Mouse (Mus musculus) adrenal gland, adult 18-20 months (tissue): ENCODE data around the gene Rap1a. TPM values are rescaled to one million over a fixed set of nuclear protein-coding genes. Genes with fewer than 3 reads are reported as not detected.

Source experiments
- DNase-seq, 2 experiments: peaks; one replicate each; pipeline ENCODE4 v3.0.0; 2021 to 2022; ENCODE audit warnings: low spot score in 2 of 2
- long read RNA-seq, 2 experiments: library from polyadenylated mRNA; stranded (forward); transcript quantifications; one replicate each; pipeline ENCODE4 v2.0.0; 2021
- total RNA-seq, 2 experiments: library from RNA; stranded (reverse); gene quantifications; 1 replicate in 1 of 2; 2 replicates in 1 of 2; pipeline ENCODE4 v1.2.3; 2021

Rap1a gene
- total RNA-seq, result 100 to 1,000 TPM; 135 to 179 TPM
- long read RNA-seq, experiment 1, transcript Rap1a-201 (8 exons, 2,407 nt), result major isoform, 24 of 25 reads
- long read RNA-seq, experiment 1, partial matches to known transcripts, result 1 of 25 reads
- long read RNA-seq, experiment 1, other reads (novel, unspliced or antisense), result 0 of 25 reads
- long read RNA-seq, experiment 2, transcript Rap1a-201 (8 exons, 2,407 nt), result major isoform, 135 of 153 reads
- long read RNA-seq, experiment 2, partial matches to known transcripts, result 7 of 153 reads
- long read RNA-seq, experiment 2, other reads (novel, unspliced or antisense), result 11 of 153 reads

DNA sequence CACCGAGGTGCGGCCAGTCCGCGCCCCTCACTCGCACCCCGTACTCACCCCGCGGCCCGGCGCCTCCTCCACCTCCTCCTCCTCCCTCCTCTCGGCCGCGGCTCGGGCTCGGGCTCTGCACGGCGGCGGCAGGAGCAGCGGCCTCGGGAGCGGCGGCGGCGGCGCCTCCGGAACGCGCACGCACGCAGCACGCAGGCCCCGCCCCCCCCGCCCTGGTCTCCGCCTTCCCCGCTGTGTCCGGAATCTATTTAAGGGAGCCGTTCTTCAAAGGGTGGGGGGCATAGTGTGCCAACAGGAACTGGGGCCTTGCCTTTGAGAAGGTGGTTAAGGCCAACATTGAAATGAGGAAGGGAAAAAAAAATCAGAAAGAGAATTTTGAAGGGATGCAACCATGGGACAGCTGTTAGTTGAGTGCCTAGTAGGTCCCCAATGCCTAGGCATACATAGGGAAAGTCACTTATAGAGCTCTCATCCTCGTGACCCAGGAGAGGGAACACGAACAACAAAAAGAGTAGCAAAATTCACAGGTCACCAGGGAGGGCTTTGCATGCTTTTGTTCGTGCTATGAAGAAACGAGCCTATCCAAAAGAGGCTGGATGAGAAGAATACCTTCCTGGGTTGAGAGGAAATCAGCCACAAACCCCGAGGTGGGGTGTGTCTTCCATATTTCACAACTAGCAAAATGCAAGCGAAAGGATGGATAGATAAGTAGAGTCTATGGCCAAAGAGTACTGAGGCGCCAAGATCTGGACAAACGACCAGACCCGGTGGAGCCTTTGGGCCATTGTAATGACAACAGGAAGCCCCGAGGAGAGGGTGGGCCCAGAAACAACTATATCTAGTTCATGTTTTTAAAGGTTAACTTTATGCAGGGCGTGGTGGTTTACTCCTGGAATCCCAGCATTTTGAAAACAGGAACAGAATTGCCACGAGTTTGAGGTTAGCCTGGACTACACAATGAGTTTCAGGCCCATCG, at the start of gene Rap1a:
Gene Rap1a (minus strand): TSS at position 146 of the 976 bp plus-strand sequence.
- DNase-seq, result peak; percentile 76 to 78

DNA sequence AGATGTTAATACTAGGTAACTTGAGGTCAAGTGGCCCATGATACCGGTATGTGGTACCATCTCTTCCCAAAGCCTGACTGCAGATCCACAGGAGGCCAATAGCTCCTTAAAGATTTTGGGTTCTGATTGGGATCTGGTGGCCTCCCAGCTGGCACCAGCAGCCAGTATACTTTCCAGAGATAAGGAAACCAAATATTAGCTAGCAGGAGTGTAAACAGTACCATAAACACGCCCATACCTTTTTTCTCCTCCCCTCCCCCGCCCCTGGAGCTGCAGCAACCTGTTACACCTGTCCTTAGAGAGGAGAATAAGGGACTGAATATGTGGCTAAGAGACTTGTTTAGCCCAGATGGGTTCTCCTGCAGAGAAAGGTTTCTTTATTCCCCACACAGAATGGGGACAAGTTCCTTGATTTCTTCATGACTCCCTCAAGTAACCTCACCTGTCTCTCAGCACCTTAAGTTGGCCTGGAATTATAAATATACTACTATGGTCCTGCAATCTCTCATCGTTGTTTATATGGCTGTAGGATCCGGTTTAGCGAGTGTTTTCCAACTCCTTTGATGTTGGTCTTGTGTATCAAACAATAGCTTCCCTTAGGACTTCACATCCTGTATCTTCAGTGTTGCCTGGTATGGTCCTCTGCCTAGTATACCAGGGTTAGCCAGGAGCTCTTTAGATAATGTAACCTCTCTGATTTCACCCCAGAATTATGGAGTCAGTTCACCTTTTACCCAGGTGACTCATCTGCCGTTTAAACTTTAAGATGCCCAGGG, 45.3 kb upstream of the Rap1a start:
- DNase-seq, result no peak

- DNase-seq, result no peak
Observed at GRCm38 (mm10) chr3:105839836-105840235, 38.7 kb upstream of the Rap1a start.

DNA sequence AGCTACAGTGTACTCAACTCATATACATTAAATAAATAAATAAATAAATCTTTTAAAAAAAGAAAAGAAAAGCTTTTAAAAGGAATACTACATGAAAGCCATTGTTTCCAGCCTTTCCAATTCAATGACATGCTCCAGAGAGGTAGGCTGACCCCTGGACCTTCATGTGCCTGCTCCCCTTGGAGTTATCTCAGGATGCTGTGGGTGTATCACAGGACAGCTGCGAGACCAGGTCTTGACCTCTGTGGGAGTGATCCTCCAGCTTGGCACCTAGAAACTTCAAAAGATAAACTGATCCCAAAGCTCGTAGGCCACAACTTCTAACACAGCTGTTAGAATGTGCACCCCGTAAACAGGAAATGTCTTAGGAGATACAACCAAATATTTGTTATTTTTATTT, 37.5 kb upstream of the Rap1a start:
- no peak for DNase-seq

- no peak for DNase-seq
Observed at GRCm38 (mm10) chr3:105836883-105837282, 35.7 kb upstream of the Rap1a start.

DNA sequence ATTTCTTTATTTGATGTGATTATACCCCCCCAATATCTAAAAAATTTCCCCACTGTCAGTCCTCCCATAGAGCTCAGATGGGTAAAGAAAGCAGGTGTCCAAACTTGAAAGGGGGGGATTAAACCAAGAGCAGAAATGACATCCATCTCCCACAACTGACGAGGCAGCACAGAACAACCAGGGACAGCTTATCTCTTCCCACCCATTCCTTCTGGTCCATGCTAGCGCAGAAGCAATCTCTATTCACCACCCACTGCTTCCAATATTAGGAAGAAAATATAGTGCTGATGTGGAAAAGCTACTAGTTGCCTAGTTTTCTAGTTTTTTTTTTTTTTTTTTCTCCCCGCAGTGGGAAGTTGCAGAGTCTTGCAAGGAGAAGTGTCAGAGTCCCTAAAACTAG, 34.7 kb upstream of the Rap1a start:
- DNase-seq, result no peak

DNA sequence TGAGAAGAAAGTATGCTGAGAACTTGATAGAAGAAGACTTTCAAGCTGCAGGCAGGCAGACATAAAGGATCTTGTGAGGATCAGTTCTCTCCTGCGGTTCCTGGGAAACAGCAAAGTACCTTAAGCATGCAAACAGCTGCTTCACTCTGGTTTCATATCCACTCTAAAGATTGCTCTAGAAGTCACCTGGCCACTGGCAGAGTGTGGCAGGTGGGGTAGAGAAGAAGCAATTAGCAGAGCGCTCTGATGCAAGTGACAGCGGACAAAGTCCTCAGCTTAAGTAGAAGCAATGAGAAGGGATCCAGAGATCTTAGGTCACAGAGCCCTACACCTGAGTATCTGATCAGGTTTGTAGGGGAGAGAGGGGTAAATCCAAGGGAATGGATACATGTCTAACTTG, 30.4 kb upstream of the Rap1a start:
- DNase-seq, result no peak

DNA sequence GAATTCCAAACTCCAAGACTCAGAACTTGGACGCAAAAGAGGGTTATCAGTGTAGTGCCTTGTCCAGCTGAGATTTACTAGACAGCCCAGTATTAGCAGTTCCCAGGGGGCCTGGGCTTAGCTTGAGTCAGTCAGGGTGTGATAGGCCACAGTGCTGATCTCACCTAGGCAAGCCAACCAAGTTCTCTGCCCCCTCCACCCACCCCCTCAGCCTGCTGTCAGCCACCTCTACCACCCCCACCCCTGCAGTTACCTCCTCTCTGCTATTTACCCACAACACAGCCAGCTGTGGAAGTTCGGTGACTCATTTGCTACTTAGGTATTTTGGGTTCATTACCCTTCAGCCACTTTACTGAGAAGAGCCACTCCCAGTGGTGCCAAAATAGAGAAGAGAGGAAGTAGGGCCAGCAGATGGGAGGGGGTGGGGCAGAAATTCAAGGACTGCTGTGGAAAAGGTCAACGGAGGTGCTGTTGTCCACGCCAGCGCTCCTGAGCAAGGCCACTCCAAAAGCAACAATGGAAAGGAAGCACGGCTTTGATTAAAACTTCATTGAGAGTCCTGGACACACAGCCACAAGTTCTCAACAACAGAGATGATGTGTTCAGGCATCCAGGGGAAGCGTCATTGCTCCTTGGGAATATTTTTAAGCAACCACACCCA, 24.5 kb upstream of the Rap1a start:
- DNase-seq, result peak in 1 of 2 experiments; percentile 22

DNA sequence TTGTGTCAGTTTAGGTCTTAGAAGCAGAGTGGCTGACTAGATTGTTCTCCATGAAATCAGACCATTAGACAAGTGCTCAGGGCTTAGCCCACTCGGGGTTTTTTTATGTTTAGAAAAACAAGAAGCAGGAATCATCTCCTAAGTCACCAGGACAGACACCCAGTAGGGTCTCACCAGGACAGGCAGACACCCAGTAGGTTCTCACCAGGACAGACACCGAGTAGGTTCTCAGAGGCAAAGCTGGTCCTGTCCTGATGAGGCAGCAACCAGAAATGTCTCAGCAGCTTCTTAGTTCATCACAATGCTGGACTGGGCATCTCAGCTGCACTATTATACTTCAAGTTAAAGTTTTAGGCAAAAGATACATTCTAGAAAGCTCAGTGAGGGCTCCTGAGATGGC, 23.6 kb upstream of the Rap1a start:
- no peak for DNase-seq

GRCm38 (mm10) chr3:105824103-105824502, 23.0 kb upstream of the Rap1a start:
- no peak for DNase-seq

DNA sequence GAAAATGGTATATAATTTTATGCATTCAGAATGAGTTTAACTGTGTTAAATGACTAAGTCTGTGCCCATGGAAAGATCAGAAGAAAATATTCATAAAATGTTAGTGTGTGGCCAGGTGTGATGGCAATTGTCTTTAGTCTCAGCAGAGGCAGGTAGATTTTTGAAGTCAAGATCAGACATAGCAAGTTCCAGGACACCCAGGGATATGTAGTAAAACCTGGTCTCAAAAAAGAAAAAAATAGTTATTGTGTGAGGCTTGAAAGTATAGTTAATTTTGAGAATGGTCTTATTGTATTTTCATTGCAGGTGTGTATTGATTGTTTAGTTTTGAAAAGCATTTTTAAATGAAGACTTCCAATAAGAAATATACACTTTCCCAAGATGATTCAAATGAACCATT, 22.5 kb upstream of the Rap1a start:
- no peak for DNase-seq

DNA sequence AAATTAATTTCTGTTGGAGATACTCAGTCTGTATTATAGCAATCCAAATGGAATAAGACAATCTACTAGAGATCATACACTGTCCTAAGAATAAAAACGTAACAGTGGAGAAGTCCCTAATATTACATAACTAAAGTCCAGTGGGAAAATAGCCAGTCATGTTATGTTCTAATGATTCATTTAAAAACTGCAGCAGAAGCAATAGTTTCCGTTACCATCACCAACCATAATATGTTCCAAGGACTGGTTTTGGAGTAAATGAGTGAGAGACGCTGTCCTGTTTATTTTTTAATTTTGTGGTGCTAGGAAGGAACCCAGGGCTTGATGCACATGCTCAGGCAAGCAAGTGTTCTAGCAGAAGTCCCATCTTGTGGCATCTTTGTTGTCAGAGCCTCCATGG, 20.4 kb upstream of the Rap1a start:
- DNase-seq, result no peak

- DNase-seq, result no peak
Observed at GRCm38 (mm10) chr3:105820272-105820671, 19.1 kb upstream of the Rap1a start.

DNA sequence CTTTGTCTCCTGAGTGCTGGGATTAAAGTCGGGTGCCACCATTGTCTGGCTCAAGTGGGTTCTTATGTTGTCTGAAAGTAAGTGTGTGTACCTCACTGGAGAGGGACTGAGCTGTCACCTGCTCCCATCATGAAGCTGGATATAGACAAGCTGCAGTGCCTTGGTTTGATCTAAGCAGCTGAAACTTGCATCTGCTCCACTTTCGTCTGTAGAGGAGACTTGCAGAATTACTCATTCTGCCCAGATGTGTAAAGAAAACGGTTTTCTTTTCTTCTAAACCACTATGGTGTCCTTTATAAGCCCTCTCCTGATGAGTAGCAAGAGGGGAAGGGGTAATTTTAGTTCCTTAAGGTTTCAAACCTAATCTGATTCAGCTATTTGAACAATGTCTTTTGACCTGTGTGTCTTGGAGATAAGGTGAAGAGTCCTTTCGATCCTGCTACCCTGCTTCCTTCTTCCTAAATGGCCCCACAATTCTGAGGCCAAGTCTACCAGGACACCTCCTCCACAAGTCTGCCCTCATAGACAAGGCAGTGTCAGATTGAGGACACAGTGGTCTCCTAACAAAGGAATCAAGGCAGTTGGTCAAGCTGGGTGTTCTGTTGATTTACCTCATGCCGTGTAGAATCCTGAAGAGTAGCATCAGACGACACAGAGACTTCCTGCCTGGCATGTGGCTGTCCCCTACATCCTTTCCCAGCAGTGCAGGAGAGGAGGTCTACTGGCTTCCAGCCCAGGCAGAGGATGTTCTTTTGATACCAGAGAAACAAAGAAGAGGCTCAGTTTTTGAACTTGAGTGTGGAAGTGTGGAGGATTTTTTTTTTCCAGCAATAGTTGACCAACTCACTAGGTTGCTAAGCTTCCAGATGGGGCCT, 17.2 kb upstream of the Rap1a start:
- DNase-seq, result no peak

DNA sequence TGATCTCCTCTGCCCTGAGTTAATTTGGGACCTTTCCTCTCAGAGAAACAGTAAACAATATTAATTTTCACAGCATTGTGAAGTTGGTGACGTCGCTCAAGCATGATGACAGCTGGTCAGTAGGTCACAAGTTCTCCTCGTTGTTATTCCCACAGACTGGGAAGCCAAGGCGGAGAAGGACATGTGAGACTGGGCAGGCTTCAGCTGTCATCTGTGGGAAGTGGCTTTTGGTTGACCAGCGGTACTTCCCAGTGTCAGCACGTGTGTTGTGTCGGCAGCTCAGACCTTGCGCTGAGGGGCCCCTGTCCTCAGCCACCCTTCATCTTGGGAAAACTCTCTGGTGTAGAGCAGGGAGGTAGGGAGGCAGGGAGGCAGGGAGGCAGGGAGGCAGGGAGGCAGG, 15.0 kb upstream of the Rap1a start:
- no peak for DNase-seq

DNA sequence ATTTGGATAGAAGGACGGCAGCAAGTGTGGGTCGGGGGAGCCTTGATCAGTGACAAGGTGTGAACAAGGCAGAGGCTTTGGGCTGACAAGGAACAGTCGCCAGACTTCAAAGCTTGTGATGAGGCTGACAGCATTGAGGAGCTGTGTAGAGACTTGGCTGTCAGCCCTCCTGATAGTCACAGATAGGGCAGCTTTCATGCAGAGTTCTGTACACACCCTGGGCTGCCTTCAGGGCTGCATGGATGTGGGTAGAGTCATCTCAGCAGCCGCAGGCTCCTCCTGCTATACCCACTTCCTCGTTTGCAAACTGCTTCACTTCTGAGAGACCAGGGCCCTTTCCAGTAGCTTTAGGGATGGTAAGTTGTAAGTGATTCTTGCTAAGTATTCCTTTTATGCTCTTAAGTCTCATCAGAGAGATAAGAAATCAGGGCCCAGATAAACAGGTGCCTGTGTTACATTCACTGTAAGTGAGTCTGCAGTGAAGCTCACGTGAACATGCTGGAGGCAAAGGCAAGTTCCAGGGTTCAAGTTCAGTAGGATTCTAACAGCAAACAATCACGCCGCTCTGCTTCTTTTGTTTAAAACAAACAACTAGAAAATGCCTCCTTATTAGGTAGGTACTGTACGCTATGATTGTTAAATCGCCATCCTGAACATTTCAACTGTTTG, 14.2 kb upstream of the Rap1a start:
- no peak for DNase-seq

DNA sequence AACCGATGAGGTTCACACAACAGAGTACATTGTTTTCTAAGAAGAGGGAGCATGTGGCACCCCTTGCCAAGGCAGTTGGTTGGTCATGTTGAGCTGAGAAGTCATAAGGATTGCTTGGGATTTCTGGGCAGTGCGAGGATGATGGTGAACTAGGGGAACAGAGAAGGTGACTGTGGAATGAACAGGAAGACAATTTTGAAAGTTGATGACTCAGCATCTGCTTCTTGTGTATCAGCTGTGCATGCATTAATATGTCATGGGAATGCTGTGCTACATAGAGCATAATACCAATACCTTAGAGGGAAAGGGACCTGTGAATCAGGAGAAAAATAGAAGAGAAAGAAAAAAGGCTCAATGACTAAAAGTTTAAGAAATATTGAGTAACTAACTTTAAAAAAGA, 10.0 kb upstream of the Rap1a start:
- no peak for DNase-seq

DNA sequence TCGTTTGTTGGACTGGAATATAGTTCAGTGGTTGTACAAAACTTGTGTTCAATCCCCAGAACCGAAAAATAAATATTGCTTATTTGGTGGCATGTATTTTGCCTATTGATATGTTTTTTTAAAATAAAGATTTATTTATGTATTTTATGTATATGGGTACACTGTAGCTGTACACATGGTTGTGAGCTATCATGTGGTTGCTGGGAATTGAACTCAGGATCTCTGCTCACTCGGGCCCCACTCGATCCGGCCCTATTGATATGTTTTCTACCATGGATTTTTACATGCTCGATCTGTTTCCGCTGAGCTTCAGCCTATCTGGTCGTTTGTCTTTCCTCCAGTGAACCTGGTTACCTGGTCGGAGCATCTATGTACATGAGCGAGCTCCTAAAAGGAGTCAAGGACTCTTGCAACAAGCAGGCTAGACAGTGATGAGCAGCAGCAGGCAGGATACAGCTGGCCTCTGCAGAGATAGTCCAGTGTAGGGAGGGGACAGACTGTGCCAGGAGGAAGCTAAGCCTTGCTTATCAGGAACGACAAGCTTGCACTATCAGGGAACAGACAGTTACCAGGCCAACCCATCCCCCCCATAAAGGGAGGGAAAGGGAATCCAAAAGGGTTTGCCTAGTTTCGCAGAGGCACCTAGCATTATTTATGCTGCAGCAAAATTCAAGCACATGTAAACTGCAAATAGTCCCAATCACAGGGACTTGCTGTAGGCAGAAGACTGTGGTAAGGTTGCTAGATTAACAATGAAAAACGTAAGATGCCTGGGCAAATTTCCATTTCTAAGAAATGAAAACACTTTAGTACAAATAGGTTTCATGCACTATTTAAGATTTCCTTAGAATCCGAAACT, 7.3 kb upstream of the Rap1a start:
- DNase-seq, result no peak
